Mouse (Mus musculus) ES-E14 (cell line): ENCODE measurements around the gene Map2k5. TPM values are rescaled to one million over a fixed set of nuclear protein-coding genes. Genes with fewer than 3 reads are reported as not detected.

Source experiments
- DNase-seq: peaks from one replicate; pipeline ENCODE4 v3.0.0-alpha.2; 2013; ENCODE audit warnings: low read depth, low spot score
- H3K27ac ChIP-seq: 2 replicates; pipeline ENCODE4 v1.5.1; 2012; ENCODE audit warnings: low read depth, mild to moderate bottlenecking, low read length, moderate library complexity, mixed read lengths; ENCODE audit not compliant: poor library complexity, insufficient read depth, severe bottlenecking
- H3K36me3 ChIP-seq: 2 replicates; pipeline ENCODE4 v1.6.1; 2012; ENCODE audit warnings: mild to moderate bottlenecking, low read length, moderate library complexity, mixed read lengths; ENCODE audit not compliant: control insufficient read depth, poor library complexity, insufficient read depth, severe bottlenecking
- H3K4me1 ChIP-seq, 2 experiments: fragments of 150-350 bp in 1 of 2; sonication (generic) in 1 of 2; 2 replicates each; pipeline ENCODE4 v1.6.1; 2012; ENCODE audit warnings: low read length in 2 of 2, mild to moderate bottlenecking in 1 of 2, mixed read lengths in 1 of 2; ENCODE audit not compliant: control insufficient read depth in 2 of 2, insufficient read depth in 2 of 2, poor library complexity in 1 of 2
- H3K4me3 ChIP-seq, 2 experiments: fragments of 150-350 bp in 1 of 2; sonication (generic) in 1 of 2; 2 replicates each; pipeline ENCODE4 v1.5.1; 2012; ENCODE audit warnings: low read length in 2 of 2, low read depth in 1 of 2, mild to moderate bottlenecking in 1 of 2, mixed read lengths in 1 of 2; ENCODE audit not compliant: insufficient read depth in 1 of 2, poor library complexity in 1 of 2, severe bottlenecking in 1 of 2
- H3K9ac ChIP-seq: 2 replicates; pipeline ENCODE4 v1.6.1; 2012; ENCODE audit warnings: low read depth, mild to moderate bottlenecking, low read length, mixed read lengths; ENCODE audit not compliant: poor library complexity, insufficient read depth, severe bottlenecking
- H3K9me3 ChIP-seq: fragments of 150-350 bp; sonication (generic); 2 replicates; pipeline ENCODE4 v1.6.1; 2012; ENCODE audit warnings: low read depth, mild to moderate bottlenecking, low read length; ENCODE audit not compliant: control insufficient read depth, insufficient read depth
- CHD2 ChIP-seq: IDR thresholded peaks from 2 replicates; pipeline ENCODE4 v1.6.1; 2014; ENCODE audit warnings: mild to moderate bottlenecking, low read depth, low read length, inconsistent platforms
- HCFC1 ChIP-seq: IDR thresholded peaks from 2 replicates; pipeline ENCODE4 v1.6.1; 2012; ENCODE audit warnings: low read length, inconsistent platforms, borderline replicate concordance; ENCODE audit not compliant: insufficient read depth
- MAFK ChIP-seq: IDR thresholded peaks from 2 replicates; pipeline ENCODE4 v1.6.1; 2014; ENCODE audit warnings: mild to moderate bottlenecking, low read depth, low read length, inconsistent platforms; ENCODE audit not compliant: insufficient read depth
- ZC3H11A ChIP-seq: IDR thresholded peaks from 2 replicates; pipeline ENCODE4 v1.6.1; 2012; ENCODE audit warnings: low read depth, mild to moderate bottlenecking, inconsistent platforms, low read length, borderline replicate concordance
- ZNF384 ChIP-seq: IDR thresholded peaks from 2 replicates; pipeline ENCODE4 v1.6.1; 2012; ENCODE audit warnings: low read depth, low read length, inconsistent platforms
- in situ Hi-C, 2 experiments: fragments of 600-800 bp; cut with MboI; formaldehyde crosslinking; loops; one replicate each; pipeline ENCODE4 v1.15.1; 2025; ENCODE audit warnings: low sequenced_read_pairs in 2 of 2, inconsistent platforms in 1 of 2; ENCODE audit not compliant: unreplicated experiment in 2 of 2
- total RNA-seq: library from RNA; depleted of rRNA; stranded (reverse); fragments of 300-350 nt; gene quantifications from 2 replicates; pipeline ENCODE4 v1.2.3, GENCODE M21; 2012

Map2k5 gene
- total RNA-seq, 1 experiment, result 8.3 TPM

- peaks cover 0 to 18% of the 10 kb centered on the region in 2 experiments; a peak in 2 of 4 replicates for H3K4me1 ChIP-seq
- DNase-seq, result no peak
These were observed 235.2 kb downstream of the Map2k5 start for GRCm38 (mm10) chr9:63142335-63143036.

DNA sequence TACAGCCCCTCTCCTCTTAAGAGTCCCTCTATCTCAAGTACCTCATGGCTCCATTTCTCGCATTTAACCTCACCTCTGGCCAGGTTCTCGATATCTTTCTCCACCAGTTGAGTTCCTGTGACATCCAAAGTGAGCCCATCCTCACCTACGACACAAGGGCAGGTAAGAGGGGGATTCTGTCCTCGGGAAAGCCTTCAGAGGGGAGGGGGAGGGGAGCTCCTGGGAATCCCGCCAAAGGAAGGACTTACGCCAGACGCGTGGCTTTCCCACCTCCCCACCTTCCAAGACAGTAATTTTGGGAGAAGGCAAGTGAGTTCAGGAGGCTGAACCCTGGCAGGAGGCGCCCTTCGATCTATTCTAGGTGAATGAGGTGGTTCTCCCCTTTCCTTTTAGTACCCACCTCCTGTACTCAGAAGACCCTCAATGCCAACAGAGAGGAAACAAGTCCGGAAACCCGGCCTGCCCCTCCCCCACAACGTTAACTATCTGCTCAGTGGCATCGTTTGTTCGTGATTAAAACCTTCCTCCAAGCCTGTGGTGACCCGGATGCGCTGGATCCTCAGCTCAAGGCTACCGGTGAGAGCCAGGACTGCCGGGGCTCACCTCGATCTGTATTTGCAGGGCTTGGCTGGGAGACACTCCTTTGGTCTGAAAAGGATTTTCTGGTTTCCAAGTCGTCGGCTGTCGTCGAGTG, 235.9 kb downstream of the Map2k5 start:
- H3K4me1 ChIP-seq, result peaks cover 0 to 18% of the 10 kb centered on the region in 2 experiments; a peak in 2 of 4 replicates
- in situ Hi-C loops, result loop anchor here (10.0 to 25.0 kb wide), 2 partner anchors 696 to 1243 kb away; partner anchors contain the start of gene Megf11 (in 1 of the 2)

More at GRCm38 (mm10) chr9:63142335-63143036, 235.2 kb downstream of the Map2k5 start:
- Histone ChIP-seq H3K9me3 (no peaks in the 10 kb centered on the region), H3K4me3 (peak overlapping the region; percentile 32 to 40; a peak in 3 of 4 replicates), H3K9ac (no peak overlapping the region), H3K36me3 (no peaks in the 10 kb centered on the region), H3K27ac (no peak overlapping the region)
- in situ Hi-C loops, result loop anchor here (10.0 to 25.0 kb wide), 2 partner anchors 695 to 1242 kb away; partner anchors contain the start of gene Megf11 (in 1 of the 2)
- TF ChIP-seq ZC3H11A (no peak), MAFK (no peak), CHD2 (no peak), HCFC1 (no peak), ZNF384 (no peak)

GRCm38 (mm10) chr9:63140211-63140610, 237.5 kb downstream of the Map2k5 start:
- no peak overlapping the region for H3K9ac ChIP-seq
- H3K36me3 ChIP-seq, result no peaks in the 10 kb centered on the region
- in situ Hi-C loops, result loop anchor here (10.0 to 25.0 kb wide), 2 partner anchors 697 to 1245 kb away; partner anchors contain the start of gene Megf11 (in 1 of the 2)
- no peak overlapping the region for H3K27ac ChIP-seq
- DNase-seq, result no peak
- no peak overlapping the region for H3K4me3 ChIP-seq
- no peaks in the 10 kb centered on the region for H3K9me3 ChIP-seq
- TF ChIP-seq CHD2 (no peak), ZNF384 (no peak), HCFC1 (no peak), MAFK (no peak), ZC3H11A (no peak)
- H3K4me1 ChIP-seq, result peaks cover 0 to 18% of the 10 kb centered on the region in 2 experiments; a peak in 2 of 4 replicates

More for the DNA sequence above, 235.9 kb downstream of the Map2k5 start:
- no peak overlapping the region for H3K27ac ChIP-seq
- peak overlapping the region; percentile 32 to 40; a peak in 2 of 4 replicates for H3K4me3 ChIP-seq
- H3K36me3 ChIP-seq, result no peaks in the 10 kb centered on the region
- DNase-seq, result no peak
- no peak overlapping the region for H3K9ac ChIP-seq
- no peaks in the 10 kb centered on the region for H3K9me3 ChIP-seq
- TF ChIP-seq ZC3H11A (no peak), ZNF384 (no peak), CHD2 (no peak), MAFK (no peak), HCFC1 (no peak)

GRCm38 (mm10) chr9:63139661-63140060, 238.0 kb downstream of the Map2k5 start:
- Histone ChIP-seq H3K4me3 (no peak overlapping the region), H3K9ac (no peak overlapping the region)

More at GRCm38 (mm10) chr9:63139661-63140060, 238.0 kb downstream of the Map2k5 start:
- peaks cover 0 to 22% of the 10 kb centered on the region in 2 experiments; a peak in 2 of 4 replicates for H3K4me1 ChIP-seq
- H3K27ac ChIP-seq, result no peak overlapping the region
- no peak for DNase-seq
- H3K36me3 ChIP-seq, result no peaks in the 10 kb centered on the region
- in situ Hi-C loops, result loop anchor here (10.0 to 25.0 kb wide), 3 partner anchors 698 to 1245 kb away; partner anchors contain the start of gene Megf11 (in 1 of the 2)
- TF ChIP-seq CHD2 (no peak), ZNF384 (no peak), MAFK (no peak), HCFC1 (no peak), ZC3H11A (no peak)
- no peaks in the 10 kb centered on the region for H3K9me3 ChIP-seq
